Mouse (Mus musculus) spleen, embryonic (tissue): ENCODE results near the gene Ugt2b34.
"Not testable (repeated sequence)": the region's sequence is repeated elsewhere in the genome, so short reads cannot be mapped to it uniquely, and the experiment has no call there.

Experiments
- CTCF ChIA-PET: fragments of 350-600 bp; sonication (Branson Sonifier 250); formaldehyde crosslinking; loops from one replicate; lab custom pipeline; 2022; lab: Charles Lee

Gene Ugt2b34

GRCm38 (mm10) chr5:86906758-86907157 is at the start of gene Ugt2b34:
Gene Ugt2b34, minus strand, starts transcription at chr5:86906937.
- CTCF ChIA-PET: no interaction called here

- CTCF ChIA-PET: no interaction called here
Observed at GRCm38 (mm10) chr5:86942111-86942510, 35.4 kb upstream of the Ugt2b34 start.

GRCm38 (mm10) chr5:86926426-86926825 is 19.7 kb upstream of the Ugt2b34 start, which contains the start of gene Ugt2b1:
Gene Ugt2b1, minus strand, starts transcription at chr5:86926530.
- CTCF ChIA-PET: no interaction called here

- CTCF ChIA-PET: no interaction called here
Observed at GRCm38 (mm10) chr5:86920661-86921233, 14.0 kb upstream of the Ugt2b34 start.

- CTCF ChIA-PET: no interaction called here
Observed at GRCm38 (mm10) chr5:86911357-86912099, 4.8 kb upstream of the Ugt2b34 start.

GRCm38 (mm10) chr5:86910770-86911169 is 4.0 kb upstream of the Ugt2b34 start:
- CTCF ChIA-PET: no interaction called here

GRCm38 (mm10) chr5:86889933-86890332 is 16.8 kb downstream of the Ugt2b34 start:
- CTCF ChIA-PET: no interaction called here

GRCm38 (mm10) chr5:86888420-86888819 is 18.3 kb downstream of the Ugt2b34 start:
- CTCF ChIA-PET: no interaction called here

GRCm38 (mm10) chr5:86887081-86887480 is 19.7 kb downstream of the Ugt2b34 start:
- CTCF ChIA-PET: no interaction called here

GRCm38 (mm10) chr5:86886620-86887019 is 20.1 kb downstream of the Ugt2b34 start:
- CTCF ChIA-PET: no interaction called here

GRCm38 (mm10) chr5:86871877-86872276 is 34.9 kb downstream of the Ugt2b34 start:
- CTCF ChIA-PET: no interaction called here

GRCm38 (mm10) chr5:86858336-86858735 is 48.4 kb downstream of the Ugt2b34 start:
- CTCF ChIA-PET: no interaction called here

- CTCF ChIA-PET: no interaction called here
Observed at GRCm38 (mm10) chr5:86857682-86858081, 49.1 kb downstream of the Ugt2b34 start.

GRCm38 (mm10) chr5:86856505-86856904 is 50.2 kb downstream of the Ugt2b34 start:
- CTCF ChIA-PET: not testable (repeated sequence)

GRCm38 (mm10) chr5:86851658-86852057 is 55.1 kb downstream of the Ugt2b34 start:
- CTCF ChIA-PET: no interaction called here

- CTCF ChIA-PET: no interaction called here
Observed at GRCm38 (mm10) chr5:86850104-86850503, 56.6 kb downstream of the Ugt2b34 start.

GRCm38 (mm10) chr5:86841261-86841660 is 65.5 kb downstream of the Ugt2b34 start:
- CTCF ChIA-PET: not testable (repeated sequence)

- CTCF ChIA-PET: no interaction called here
Observed at GRCm38 (mm10) chr5:86840207-86840606, 66.5 kb downstream of the Ugt2b34 start.
